Mouse (Mus musculus) liver, adult 2 months (tissue): ENCODE results near the gene Alas2. TPM values are rescaled to one million over a fixed set of nuclear protein-coding genes. Genes with fewer than 3 reads are reported as not detected.
A peak's percentile ranks its signal among the peaks of the same experiment; 100 is the strongest.

Experiments
- DNase-seq: peaks from one replicate; pipeline ENCODE4 v3.0.0-alpha.2; 2011; ENCODE audit warnings: low read depth, low spot score; ENCODE audit errors: extremely low read depth
- H3K27ac ChIP-seq: fragments of 200-500 bp; replicated peaks from 2 replicates; pipeline ENCODE4 v1.5.1; 2012; ENCODE audit warnings: low read depth, mild to moderate bottlenecking, control low read depth, inconsistent platforms, low read length; ENCODE audit not compliant: insufficient read depth
- H3K27me3 ChIP-seq: fragments of 200-500 bp; 2 replicates; pipeline ENCODE4 v1.6.1; 2012; ENCODE audit warnings: mild to moderate bottlenecking, moderate library complexity, low read length, inconsistent platforms; ENCODE audit not compliant: control insufficient read depth, insufficient read depth
- H3K36me3 ChIP-seq: fragments of 200-500 bp; 2 replicates; pipeline ENCODE4 v1.6.1; 2012; ENCODE audit warnings: low read length, inconsistent platforms; ENCODE audit not compliant: control insufficient read depth, insufficient read depth
- H3K4me1 ChIP-seq: fragments of 200-500 bp; 2 replicates; pipeline ENCODE4 v1.6.1; 2011; ENCODE audit warnings: low read length; ENCODE audit not compliant: control insufficient read depth, insufficient read depth
- H3K4me3 ChIP-seq: fragments of 200-500 bp; 2 replicates; pipeline ENCODE4 v1.5.1; 2011; ENCODE audit warnings: low read depth, mild to moderate bottlenecking, control low read depth, low read length, moderate library complexity; ENCODE audit not compliant: insufficient read depth
- H3K79me2 ChIP-seq: fragments of 200-500 bp; 2 replicates; pipeline ENCODE4 v1.6.1; 2012; ENCODE audit warnings: inconsistent platforms, mild to moderate bottlenecking, low read length, moderate library complexity; ENCODE audit not compliant: control insufficient read depth, insufficient read depth
- H3K9ac ChIP-seq: fragments of 200-500 bp; 2 replicates; pipeline ENCODE4 v1.6.1; 2012; ENCODE audit warnings: low read depth, mild to moderate bottlenecking, control low read depth, inconsistent platforms, low read length
- CTCF ChIP-seq: fragments of 200-500 bp; IDR thresholded peaks from 2 replicates; pipeline ENCODE4 v1.5.1; 2011; ENCODE audit warnings: low read depth, low read length, control low read depth
- POLR2A ChIP-seq: fragments of 200-500 bp; IDR thresholded peaks from 2 replicates; pipeline ENCODE4 v1.6.1; 2011; ENCODE audit warnings: low read length, control low read depth; ENCODE audit not compliant: insufficient read depth; ENCODE audit errors: extremely low read depth
- WGBS: fragments of 180-500 bp; shearing (Covaris S2); methylation state at CpG from one replicate; pipeline ENCODE4 v1.1.7; 2018; 5-methylcytosine and 5-hydroxymethylcytosine counted together
- polyA plus RNA-seq: library from polyadenylated mRNA; depleted of rRNA; stranded (reverse); fragments of >200 nt; gene quantifications from 2 replicates; pipeline ENCODE4 v1.2.3, GENCODE M21; 2012
- total RNA-seq: library from RNA; depleted of rRNA; stranded (reverse); fragments of >200 nt; gene quantifications from 2 replicates; pipeline ENCODE4 v1.2.3, GENCODE M21; 2014

Alas2 gene
- total and polyA plus RNA-seq, 2 experiments, result 15.8 to 41.1 TPM

- no peaks in the 10 kb centered on the region for H3K4me1 ChIP-seq
- no peak overlapping the region for H3K27ac ChIP-seq
- H3K79me2 ChIP-seq, result no peaks in the 10 kb centered on the region
- WGBS, result 93% methylated on average over 12 of the region's 12 CpGs
- no peak overlapping the region for H3K9ac ChIP-seq
- peaks cover 6% of the 10 kb centered on the region; the same call in 1 of the 2 replicates for H3K36me3 ChIP-seq
- DNase-seq, result no peak
- TF ChIP-seq CTCF, result no peak
- no peak for TF ChIP-seq POLR2A
- H3K4me3 ChIP-seq, result no peak overlapping the region
- no peaks in the 10 kb centered on the region for H3K27me3 ChIP-seq
Measured at GRCm38 (mm10) chrX:150564644-150565357, 17.6 kb downstream of the Alas2 start.

GRCm38 (mm10) chrX:150581921-150582320, 34.7 kb downstream of the Alas2 start:
- DNase-seq, result no peak
- H3K27me3 ChIP-seq, result no peaks in the 10 kb centered on the region
- no peak for TF ChIP-seq CTCF
- no peak for TF ChIP-seq POLR2A
- H3K4me3 ChIP-seq, result no peak overlapping the region
- H3K9ac ChIP-seq, result no peak overlapping the region
- peaks cover 1% of the 10 kb centered on the region; the same call in 1 of the 2 replicates for H3K4me1 ChIP-seq
- no peak overlapping the region for H3K27ac ChIP-seq
- H3K79me2 ChIP-seq, result no peaks in the 10 kb centered on the region
- H3K36me3 ChIP-seq, result peaks cover 10% of the 10 kb centered on the region; the same call in 1 of the 2 replicates

- no peak for TF ChIP-seq POLR2A
- TF ChIP-seq CTCF, result no peak
Measured at GRCm38 (mm10) chrX:150585116-150585515, 37.9 kb downstream of the Alas2 start.

GRCm38 (mm10) chrX:150588023-150588764, 41.0 kb downstream of the Alas2 start, which contains the start of gene Pfkfb1:
Gene Pfkfb1 (plus strand): TSS chrX:150588229.
- peak within 1 kb of the TSS; percentile 64 for H3K27ac ChIP-seq
- H3K27me3 ChIP-seq, result no peaks in the 10 kb centered on the region
- peak within 1 kb of the TSS; percentile 84 for H3K4me3 ChIP-seq
- peaks cover 6% of the 10 kb centered on the region; the same call in 1 of the 2 replicates for H3K36me3 ChIP-seq
- peak within 1 kb of the TSS; percentile 73 for H3K9ac ChIP-seq
- peak; percentile 76 for DNase-seq
- H3K79me2 ChIP-seq, result no peaks in the 10 kb centered on the region
- TF ChIP-seq CTCF, result peak; percentile 50
- TF ChIP-seq POLR2A, result 0 out of 2 replicates have a peak, but pooled peaks have one; percentile 23
- under 1% methylated on average over 35 of the region's 35 CpGs for WGBS
- H3K4me1 ChIP-seq, result peaks cover 7% of the 10 kb centered on the region; the same call in 1 of the 2 replicates

More at GRCm38 (mm10) chrX:150585116-150585515, 37.9 kb downstream of the Alas2 start:
- no peaks in the 10 kb centered on the region for H3K27me3 ChIP-seq
- peak; percentile 20 for DNase-seq
- H3K4me3 ChIP-seq, result no peak overlapping the region
- peak overlapping the region; percentile 16; the same call in 1 of the 2 replicates for H3K27ac ChIP-seq
- WGBS, result 50% methylated on average over 8 of the region's 8 CpGs
- H3K4me1 ChIP-seq, result peaks cover 3% of the 10 kb centered on the region; the same call in 1 of the 2 replicates
- H3K9ac ChIP-seq, result no peak overlapping the region
- H3K36me3 ChIP-seq, result peaks cover 10% of the 10 kb centered on the region; the same call in 1 of the 2 replicates
- no peaks in the 10 kb centered on the region for H3K79me2 ChIP-seq

- Histone ChIP-seq H3K4me1 (peaks cover 6% of the 10 kb centered on the region; the same call in 1 of the 2 replicates), H3K4me3 (peak within 1 kb of the TSS; percentile 7), H3K36me3 (no peaks in the 10 kb centered on the region), H3K79me2 (0 out of 2 replicates have a peak, but pooled peaks cover 2% of the 10 kb centered on the region), H3K27me3 (no peaks in the 10 kb centered on the region), H3K27ac (peak within 1 kb of the TSS; percentile 55), H3K9ac (no peak within 1 kb of the TSS)
- peak; percentile 74 for DNase-seq
- 21% methylated on average over 5 of the region's 5 CpGs for WGBS
- TF ChIP-seq CTCF (no peak), POLR2A (no peak)
Measured at GRCm38 (mm10) chrX:150589696-150590095, 42.5 kb downstream of the Alas2 start, which contains the start of gene Apex2. Gene Apex2 (minus strand): TSS chrX:150589868.
